ENCODE assay signal across 20 mouse cellular contexts in the genomic region with DNA sequence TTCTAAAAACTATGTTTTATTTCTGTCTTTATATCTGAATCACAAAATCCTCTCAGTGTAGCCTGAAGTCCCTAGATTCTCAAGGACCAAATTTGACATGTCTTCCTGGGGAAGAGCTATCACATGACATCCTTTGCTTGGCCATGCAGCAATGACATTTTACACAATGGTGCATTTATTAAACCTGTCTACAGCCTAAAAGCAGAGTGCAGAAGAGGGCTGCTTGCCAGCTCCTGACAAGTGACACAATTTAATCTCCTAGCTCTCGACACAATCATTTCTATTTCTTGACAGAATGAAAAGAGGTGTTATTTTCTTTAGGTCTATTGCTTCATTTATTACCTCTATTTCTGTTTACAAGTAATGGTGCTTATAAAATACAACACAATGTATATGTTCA.
A peak's percentile ranks its signal among the peaks of the same experiment; 100 is the strongest.
DNase-seq lines count a peak whose midpoint lies in the region; ATAC-seq lines count a peak whose summit lies in the region.
"Had no signal": no experiment of that assay in that cellular context is flagged by ENCODE, and none has a peak within 500 bp of the region (broad histone marks: within the 10 kb centered on the region; RNA-seq: fewer than 3 reads in every experiment).

No protein-coding gene starts in this region.

- no peak overlapping the region for H3K4me2 ChIP-seq in kidney, embryonic 15.5 days
- H3K4me2 ChIP-seq: heart, embryonic 11.5 days; limb, embryonic 13.5 days; liver, embryonic 13.5 days; lung, embryonic 14.5 days; neural tube, embryonic 13.5 days had no signal

- peak; percentile 4 for DNase-seq in cerebellum, adult 9-10 months
- no peak for DNase-seq in cerebellum, adult 9-11 months
- peak; percentile 8 to 12 for DNase-seq in kidney, adult 8-10 months
- DNase-seq in brain, adult 2 months (ENCODE audit: low read depth, low spot score) = peak; percentile 46
- DNase-seq in kidney, postnatal 25 days = peak; percentile 53 to 59
- no peak for DNase-seq in heart, adult 18-20 months
- DNase-seq: B cell, adult 2 months; cerebellum, adult 8-10 months; gastrocnemius, adult 2 months; heart, postnatal 10 days; liver, embryonic 13.5 days; lung, embryonic 14.5 days; lung, postnatal 36 days; right cerebral cortex, adult 18-20 months; thymus, postnatal 36 days had no signal

- H3K36me3 ChIP-seq in kidney, embryonic 15.5 days = no peaks in the 10 kb centered on the region
- H3K36me3 ChIP-seq: limb, embryonic 13.5 days; liver, embryonic 13.5 days; neural tube, embryonic 13.5 days had no signal

- no peak overlapping the region for H3K27ac ChIP-seq in kidney, embryonic 15.5 days
- H3K27ac ChIP-seq: gastrocnemius, adult 2 months; limb, embryonic 13.5 days; liver, embryonic 13.5 days; neural tube, embryonic 13.5 days had no signal

- H3K4me1 ChIP-seq in kidney, embryonic 15.5 days = no peaks in the 10 kb centered on the region
- H3K4me1 ChIP-seq: limb, embryonic 13.5 days; liver, embryonic 13.5 days; neural tube, embryonic 13.5 days had no signal

- H3K9ac ChIP-seq in kidney, embryonic 15.5 days = no peak overlapping the region
- H3K9ac ChIP-seq: limb, embryonic 13.5 days; liver, embryonic 13.5 days; lung, embryonic 14.5 days; neural tube, embryonic 13.5 days had no signal

- 67% methylated on average over 1 of the region's 1 CpGs for WGBS in kidney, embryonic 15.5 days

- no peaks in the 10 kb centered on the region for H3K27me3 ChIP-seq in kidney, embryonic 15.5 days
- H3K27me3 ChIP-seq: limb, embryonic 13.5 days; liver, embryonic 13.5 days; neural tube, embryonic 13.5 days had no signal

- no peaks in the 10 kb centered on the region for H3K9me3 ChIP-seq in kidney, embryonic 15.5 days (replicated peaks)
- H3K9me3 ChIP-seq: limb, embryonic 13.5 days; liver, embryonic 13.5 days; neural tube, embryonic 13.5 days had no signal

- H3K4me3 ChIP-seq in kidney, embryonic 15.5 days (replicated peaks) = no peak overlapping the region
- H3K4me3 ChIP-seq: gastrocnemius, adult 2 months; limb, embryonic 13.5 days; liver, embryonic 13.5 days; neural tube, embryonic 13.5 days had no signal

- no peak for ATAC-seq in kidney, embryonic 15.5 days (replicated peaks; ENCODE audit: low FRiP score)
- ATAC-seq: inflammation-experienced regulatory T-cells, adult 6 months had no signal

Comparison
In these comparisons a context has a peak if more than half of its experiments do, and no peak if none do; other contexts are left out.
1. DNase-seq: peak in cerebellum, adult 9-10 months (single experiment), kidney, adult 8-10 months (2 of 2), brain, adult 2 months (single experiment) and kidney, postnatal 25 days (2 of 2); none in cerebellum, adult 9-11 months (single experiment) and heart, adult 18-20 months (0 of 2).